Mouse (Mus musculus): ENCODE measurements at regions not wholly inside any gene's neighbourhood (a gene's known extent, or its start where the extent isn't known, plus 50 kb on each side); places are given as distances from the start of the nearest gene placed in this dataset.

DNA sequence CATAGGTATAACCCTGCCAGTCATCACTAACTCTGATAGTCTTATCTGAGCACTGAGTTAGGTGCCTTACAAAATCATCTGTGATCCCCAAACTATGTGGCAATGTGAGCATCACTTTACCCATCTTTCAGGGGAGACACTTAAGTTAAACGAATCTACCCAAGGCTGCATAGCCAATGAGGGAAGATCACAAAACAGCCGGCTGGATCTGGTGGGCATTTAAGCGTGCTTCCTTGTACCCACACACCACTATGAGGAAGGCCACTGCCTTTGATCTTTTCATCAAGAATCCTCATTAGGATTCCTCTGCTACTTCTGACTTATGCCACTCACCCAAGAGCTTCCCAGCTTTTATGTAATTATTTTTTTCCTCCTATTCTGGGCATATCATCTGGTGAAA is 257.1 kb upstream of the Pik3r1 start:
- TF ChIP-seq CTCF (IDR thresholded peaks at IDR 0.05; ENCODE audit: borderline replicate concordance, control insufficient read depth, extremely low read depth, insufficient read depth, low read length, poor library complexity) (no peak), POLR2A (IDR thresholded peaks at IDR 0.05; ENCODE audit: control insufficient read depth, extremely low read depth, insufficient read depth, low read length, poor library complexity) (no peak)
